Mouse (Mus musculus): Measurements from ENCODE around the gene Kctd15. TPM values are rescaled to one million over a fixed set of nuclear protein-coding genes. Genes with fewer than 3 reads are reported as not detected.

Gene Kctd15
- polyA plus RNA-seq, 1 experiment from 2014 or later = 11.3 TPM

DNA sequence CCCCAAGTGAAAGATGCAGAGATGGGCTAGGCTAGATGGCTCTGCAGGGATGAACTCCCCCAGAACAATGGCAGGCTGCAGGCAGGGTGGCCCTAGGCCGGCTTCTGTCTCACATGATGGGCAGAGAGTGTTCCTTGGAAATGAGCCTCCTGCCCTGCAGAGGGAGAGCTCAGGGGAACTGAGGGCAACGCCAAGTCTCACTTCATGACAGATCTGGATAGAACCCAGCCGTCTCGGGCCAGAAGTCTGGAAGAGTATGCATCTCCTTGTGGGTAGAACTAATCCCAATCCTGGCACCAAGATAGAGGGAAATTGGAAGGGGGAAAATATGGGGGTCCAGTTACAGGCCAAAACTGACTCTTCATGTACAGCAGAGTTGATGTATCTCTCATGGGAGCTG is 36.5 kb upstream of the Kctd15 start:
- H3K27ac ChIP-seq (ENCODE audit: low read length) = no peak overlapping the region
- H3K4me3 ChIP-seq (ENCODE audit: low read depth, low read length) = no peak overlapping the region
- H3K9me3 ChIP-seq (ENCODE audit: control insufficient read depth, low read depth, low read length) = no peaks in the 10 kb centered on the region
- no peaks in the 10 kb centered on the region for H3K36me3 ChIP-seq (ENCODE audit: control insufficient read depth, insufficient read depth, low read length)
- H3K27me3 ChIP-seq (ENCODE audit: control insufficient read depth, insufficient read depth, low read length) = no peaks in the 10 kb centered on the region
- WGBS = 62% methylated on average over 4 of the region's 4 CpGs
- no peak overlapping the region for H3K4me2 ChIP-seq (replicated peaks; ENCODE audit: low read depth, low read length)
- 0 out of 2 replicates have a peak, but pooled peaks cover 3% of the 10 kb centered on the region for H3K4me1 ChIP-seq (ENCODE audit: control insufficient read depth, insufficient read depth, low read length)
- no peak overlapping the region for H3K9ac ChIP-seq (replicated peaks; ENCODE audit: low read depth, low read length)
- ATAC-seq (ENCODE audit: insufficient number of reproducible peaks, insufficient read depth, low FRiP score, low read depth) = no peak

DNA sequence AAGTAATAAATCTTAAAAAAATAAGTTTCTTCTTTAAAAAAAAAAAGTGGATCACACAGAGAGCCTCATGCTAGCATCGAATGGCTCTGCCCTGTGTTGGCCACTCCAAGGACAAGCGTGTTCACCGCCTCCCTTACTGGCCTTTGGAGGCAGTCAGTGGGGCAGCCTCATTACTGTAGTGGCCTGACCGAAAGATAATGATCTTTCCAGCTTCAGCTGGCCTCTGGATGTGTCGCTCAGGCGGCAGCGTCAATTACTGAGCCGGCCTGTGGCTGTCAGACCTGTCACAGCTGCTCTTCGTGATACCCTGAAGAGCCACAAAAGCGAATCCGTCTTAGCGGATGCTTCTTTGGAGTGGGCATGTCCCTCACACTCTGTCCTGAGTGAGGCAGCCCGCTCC is 33.6 kb upstream of the Kctd15 start:
- Histone ChIP-seq H3K9ac (replicated peaks; ENCODE audit: low read depth, low read length) (no peak overlapping the region), H3K4me1 (ENCODE audit: control insufficient read depth, insufficient read depth, low read length) (0 out of 2 replicates have a peak, but pooled peaks cover 3% of the 10 kb centered on the region), H3K27ac (ENCODE audit: low read length) (no peak overlapping the region), H3K9me3 (ENCODE audit: control insufficient read depth, low read depth, low read length) (no peaks in the 10 kb centered on the region), H3K36me3 (ENCODE audit: control insufficient read depth, insufficient read depth, low read length) (no peaks in the 10 kb centered on the region), H3K4me3 (ENCODE audit: low read depth, low read length) (no peak overlapping the region), H3K27me3 (ENCODE audit: control insufficient read depth, insufficient read depth, low read length) (no peaks in the 10 kb centered on the region), H3K4me2 (replicated peaks; ENCODE audit: low read depth, low read length) (no peak overlapping the region)
- ATAC-seq (ENCODE audit: insufficient number of reproducible peaks, insufficient read depth, low FRiP score, low read depth) = no peak
- WGBS = 65% methylated on average over 13 of the region's 13 CpGs

DNA sequence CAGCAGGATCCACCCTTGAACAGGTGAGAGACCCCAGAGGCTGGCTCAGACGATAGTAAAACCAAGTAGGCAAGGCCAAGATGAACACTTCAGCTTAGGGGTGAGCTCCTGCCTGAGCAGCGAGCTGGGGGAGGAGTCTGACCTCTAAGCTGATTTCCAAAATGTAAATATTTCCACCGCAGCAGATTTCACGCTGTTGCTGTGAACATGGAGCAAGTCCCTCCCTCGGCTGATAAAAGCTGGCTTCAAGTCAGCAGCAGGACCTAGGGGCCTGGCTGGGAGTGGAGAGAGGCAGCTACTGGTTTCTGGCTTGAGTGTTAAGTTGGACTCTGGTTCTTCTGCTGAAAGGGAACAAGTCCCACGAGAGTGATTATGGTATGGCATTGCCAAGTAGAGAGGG is 32.5 kb upstream of the Kctd15 start:
- H3K27ac ChIP-seq (ENCODE audit: low read length) = no peak overlapping the region
- no peaks in the 10 kb centered on the region for H3K27me3 ChIP-seq (ENCODE audit: control insufficient read depth, insufficient read depth, low read length)
- 7% methylated on average over 6 of the region's 6 CpGs for WGBS
- H3K9me3 ChIP-seq (ENCODE audit: control insufficient read depth, low read depth, low read length) = no peaks in the 10 kb centered on the region
- peak; percentile 44; the same call in 1 of the 2 replicates for ATAC-seq (ENCODE audit: insufficient number of reproducible peaks, insufficient read depth, low FRiP score, low read depth)
- no peak overlapping the region for H3K4me2 ChIP-seq (replicated peaks; ENCODE audit: low read depth, low read length)
- H3K4me3 ChIP-seq (ENCODE audit: low read depth, low read length) = no peak overlapping the region
- H3K9ac ChIP-seq (replicated peaks; ENCODE audit: low read depth, low read length) = no peak overlapping the region
- no peaks in the 10 kb centered on the region for H3K36me3 ChIP-seq (ENCODE audit: control insufficient read depth, insufficient read depth, low read length)
- 0 out of 2 replicates have a peak, but pooled peaks cover 3% of the 10 kb centered on the region for H3K4me1 ChIP-seq (ENCODE audit: control insufficient read depth, insufficient read depth, low read length)

DNA sequence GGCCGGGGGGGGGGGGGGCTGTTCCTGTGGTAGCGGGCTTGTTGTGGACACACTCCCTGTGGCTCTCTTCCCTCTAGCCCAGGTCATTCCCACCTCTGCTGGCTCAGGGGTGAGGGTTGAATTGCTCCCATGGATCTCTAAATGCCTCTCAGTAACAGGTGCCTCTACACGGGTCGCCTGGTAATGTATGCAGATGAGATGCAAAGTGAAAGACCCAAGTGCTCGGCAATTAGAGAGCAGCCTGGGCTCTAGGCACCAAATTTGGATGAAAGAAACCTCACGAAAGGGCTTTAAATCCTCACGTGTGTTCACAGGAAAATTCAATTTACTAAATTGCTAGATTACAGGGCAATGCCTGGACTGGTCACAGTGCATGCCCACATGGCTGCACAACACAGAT is 29.3 kb upstream of the Kctd15 start:
- Histone ChIP-seq H3K4me1 (ENCODE audit: control insufficient read depth, insufficient read depth, low read length) (0 out of 2 replicates have a peak, but pooled peaks cover 3% of the 10 kb centered on the region), H3K27me3 (ENCODE audit: control insufficient read depth, insufficient read depth, low read length) (no peaks in the 10 kb centered on the region), H3K4me3 (ENCODE audit: low read depth, low read length) (no peak overlapping the region), H3K9me3 (ENCODE audit: control insufficient read depth, low read depth, low read length) (no peaks in the 10 kb centered on the region), H3K4me2 (replicated peaks; ENCODE audit: low read depth, low read length) (no peak overlapping the region), H3K27ac (ENCODE audit: low read length) (no peak overlapping the region), H3K9ac (replicated peaks; ENCODE audit: low read depth, low read length) (no peak overlapping the region), H3K36me3 (ENCODE audit: control insufficient read depth, insufficient read depth, low read length) (no peaks in the 10 kb centered on the region)
- no peak for ATAC-seq (ENCODE audit: insufficient number of reproducible peaks, insufficient read depth, low FRiP score, low read depth)
- 48% methylated on average over 7 of the region's 7 CpGs for WGBS

DNA sequence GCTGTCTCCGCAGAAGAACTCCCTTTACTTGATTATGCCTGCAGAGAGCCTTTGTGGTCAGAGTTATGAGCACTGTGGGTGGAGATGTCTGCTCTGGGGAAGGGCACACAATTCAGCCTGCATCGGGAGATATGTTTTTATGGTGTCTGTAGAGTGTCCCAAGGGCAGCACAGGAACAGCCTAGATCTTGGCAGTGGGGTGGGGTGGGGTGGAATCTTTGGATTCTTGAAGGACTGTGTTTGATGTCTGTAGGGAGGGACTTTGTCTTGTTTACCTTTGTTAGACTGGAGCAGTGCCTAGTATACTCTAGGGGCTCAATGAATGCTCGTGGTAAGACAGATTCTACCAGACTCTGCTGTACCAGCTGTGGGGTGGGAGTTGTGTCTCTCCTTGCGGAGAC is 28.6 kb upstream of the Kctd15 start:
- 59% methylated on average over 4 of the region's 4 CpGs for WGBS

DNA sequence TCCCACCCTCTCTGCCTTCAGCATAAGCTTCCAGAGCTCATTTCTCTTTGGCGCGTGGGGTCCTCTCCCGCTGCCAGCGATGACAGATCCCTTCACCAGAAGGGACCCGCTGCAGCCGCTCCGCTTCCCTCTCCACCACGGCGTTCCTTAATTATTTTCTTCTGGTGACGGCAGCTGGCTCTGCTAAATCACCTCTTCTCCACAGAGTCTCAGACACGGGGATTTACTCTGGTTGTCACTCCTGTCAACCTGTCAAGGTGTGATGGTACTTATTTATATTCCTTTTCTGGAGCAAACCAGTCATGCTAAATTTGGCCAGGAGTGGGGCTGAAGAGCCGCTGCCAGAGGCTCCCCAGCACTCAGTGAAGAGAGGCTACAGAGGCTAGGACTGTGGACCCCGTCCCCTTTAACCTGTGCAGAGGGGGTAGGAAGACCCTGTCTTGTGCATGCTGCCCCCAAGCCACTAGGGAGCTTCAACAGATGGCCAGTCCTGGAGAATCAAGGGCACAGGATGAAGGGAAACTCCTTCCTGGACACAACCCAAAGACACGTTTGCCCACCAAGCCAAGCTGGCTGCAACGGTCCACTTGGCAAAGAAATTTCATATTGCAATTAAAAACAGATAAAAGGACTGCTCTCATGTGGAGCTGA is 24.4 kb upstream of the Kctd15 start:
- Histone ChIP-seq H3K4me2 (replicated peaks; ENCODE audit: low read depth, low read length) (no peak overlapping the region), H3K4me1 (ENCODE audit: control insufficient read depth, insufficient read depth, low read length) (no peaks in the 10 kb centered on the region), H3K27me3 (ENCODE audit: control insufficient read depth, insufficient read depth, low read length) (0 out of 2 replicates have a peak, but pooled peaks cover 5% of the 10 kb centered on the region), H3K27ac (ENCODE audit: low read length) (no peak overlapping the region), H3K9me3 (ENCODE audit: control insufficient read depth, low read depth, low read length) (no peaks in the 10 kb centered on the region), H3K4me3 (ENCODE audit: low read depth, low read length) (no peak overlapping the region), H3K9ac (replicated peaks; ENCODE audit: low read depth, low read length) (no peak overlapping the region), H3K36me3 (ENCODE audit: control insufficient read depth, insufficient read depth, low read length) (no peaks in the 10 kb centered on the region)
- no peak for ATAC-seq (ENCODE audit: insufficient number of reproducible peaks, insufficient read depth, low FRiP score, low read depth)
- 57% methylated on average over 15 of the region's 15 CpGs for WGBS

More for the DNA sequence above, 28.6 kb upstream of the Kctd15 start:
- no peak overlapping the region for H3K27ac ChIP-seq (ENCODE audit: low read length)
- no peaks in the 10 kb centered on the region for H3K36me3 ChIP-seq (ENCODE audit: control insufficient read depth, insufficient read depth, low read length)
- H3K4me2 ChIP-seq (replicated peaks; ENCODE audit: low read depth, low read length) = no peak overlapping the region
- no peak overlapping the region for H3K4me3 ChIP-seq (ENCODE audit: low read depth, low read length)
- no peak overlapping the region for H3K9ac ChIP-seq (replicated peaks; ENCODE audit: low read depth, low read length)
- H3K9me3 ChIP-seq (ENCODE audit: control insufficient read depth, low read depth, low read length) = no peaks in the 10 kb centered on the region
- ATAC-seq (ENCODE audit: insufficient number of reproducible peaks, insufficient read depth, low FRiP score, low read depth) = no peak
- H3K4me1 ChIP-seq (ENCODE audit: control insufficient read depth, insufficient read depth, low read length) = 0 out of 2 replicates have a peak, but pooled peaks cover 3% of the 10 kb centered on the region
- 0 out of 2 replicates have a peak, but pooled peaks cover 5% of the 10 kb centered on the region for H3K27me3 ChIP-seq (ENCODE audit: control insufficient read depth, insufficient read depth, low read length)

DNA sequence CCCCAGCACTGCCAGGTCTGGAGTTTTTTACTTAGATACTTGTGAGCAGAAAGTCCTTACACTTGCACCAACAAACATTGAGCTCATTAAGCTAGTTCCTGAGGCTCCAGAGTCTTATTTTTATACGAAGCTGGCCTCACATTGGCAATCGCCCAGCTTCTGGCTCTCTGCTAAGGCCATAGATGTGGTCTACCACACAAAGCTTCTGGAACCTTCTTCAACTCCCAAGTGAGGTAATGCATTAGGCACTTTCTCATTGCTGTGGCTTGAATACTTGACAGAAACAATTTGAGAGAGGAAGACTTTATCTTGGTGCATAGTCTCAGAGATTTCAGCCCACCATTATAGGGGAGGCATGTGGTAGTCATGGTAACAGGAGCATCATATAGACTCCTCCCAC is 23.4 kb upstream of the Kctd15 start:
- Histone ChIP-seq H3K9ac (replicated peaks; ENCODE audit: low read depth, low read length) (no peak overlapping the region), H3K36me3 (ENCODE audit: control insufficient read depth, insufficient read depth, low read length) (no peaks in the 10 kb centered on the region), H3K4me2 (replicated peaks; ENCODE audit: low read depth, low read length) (no peak overlapping the region), H3K4me1 (ENCODE audit: control insufficient read depth, insufficient read depth, low read length) (no peaks in the 10 kb centered on the region), H3K9me3 (ENCODE audit: control insufficient read depth, low read depth, low read length) (no peaks in the 10 kb centered on the region), H3K27ac (ENCODE audit: low read length) (no peak overlapping the region), H3K4me3 (ENCODE audit: low read depth, low read length) (no peak overlapping the region), H3K27me3 (ENCODE audit: control insufficient read depth, insufficient read depth, low read length) (peaks cover 11% of the 10 kb centered on the region)
- 58% methylated on average over 2 of the region's 2 CpGs for WGBS
- no peak for ATAC-seq (ENCODE audit: insufficient number of reproducible peaks, insufficient read depth, low FRiP score, low read depth)

DNA sequence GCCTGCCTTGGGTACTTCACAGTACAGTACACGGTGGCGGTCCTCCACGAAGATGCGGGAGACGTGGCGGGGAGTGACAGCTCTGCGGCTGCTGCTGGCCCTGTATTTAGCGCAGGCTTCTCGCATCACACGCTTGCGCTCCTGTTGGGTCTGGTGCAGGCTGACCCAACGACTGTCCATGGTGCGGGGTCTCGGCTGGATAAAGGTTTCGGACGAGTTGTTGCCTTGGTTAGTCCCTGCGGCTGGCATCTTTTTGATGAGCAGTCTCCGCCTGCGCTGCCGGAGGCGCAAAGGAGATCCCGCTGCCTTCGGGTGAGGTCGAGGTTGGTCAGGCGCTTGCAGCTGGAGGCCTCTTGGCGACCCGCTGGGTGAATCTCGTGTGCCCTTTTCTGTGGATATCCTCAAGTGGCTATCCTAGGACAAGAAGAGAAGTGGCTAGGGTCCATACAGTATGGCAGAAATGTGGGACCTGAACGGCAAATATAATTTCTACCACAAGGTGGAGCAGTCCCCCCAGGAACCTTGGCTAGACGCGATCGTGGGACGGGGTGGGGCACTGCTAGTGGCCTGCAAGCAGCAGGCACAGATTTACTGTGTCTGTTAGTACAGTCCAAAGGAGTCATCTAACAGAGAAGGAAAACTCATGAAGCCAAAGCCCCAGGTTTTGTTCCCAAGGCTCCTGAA is 19.4 kb upstream of the Kctd15 start:
- peak overlapping the region; percentile 6; the same call in 1 of the 2 replicates for H3K4me3 ChIP-seq (ENCODE audit: low read depth, low read length)
- no peak; the same call in 1 of the 2 replicates for ATAC-seq (ENCODE audit: insufficient number of reproducible peaks, insufficient read depth, low FRiP score, low read depth)
- peak overlapping the region; percentile 20 for H3K4me2 ChIP-seq (replicated peaks; ENCODE audit: low read depth, low read length)
- H3K4me1 ChIP-seq (ENCODE audit: control insufficient read depth, insufficient read depth, low read length) = no peaks in the 10 kb centered on the region
- H3K9ac ChIP-seq (replicated peaks; ENCODE audit: low read depth, low read length) = no peak overlapping the region
- no peaks in the 10 kb centered on the region for H3K36me3 ChIP-seq (ENCODE audit: control insufficient read depth, insufficient read depth, low read length)
- H3K27ac ChIP-seq (ENCODE audit: low read length) = no peak overlapping the region
- no peaks in the 10 kb centered on the region for H3K9me3 ChIP-seq (ENCODE audit: control insufficient read depth, low read depth, low read length)
- WGBS = 10% methylated on average over 33 of the region's 33 CpGs
- peaks cover 27% of the 10 kb centered on the region for H3K27me3 ChIP-seq (ENCODE audit: control insufficient read depth, insufficient read depth, low read length)

Data from stomach, embryonic 14.5 days (tissue).